ENCODE assay signal across 8 mouse cellular contexts in genomic region chr13:15707481-15707881, GRCm38 (mm10).
DNase-seq lines count a peak whose midpoint lies in the region; ATAC-seq lines count a peak whose summit lies in the region.

No protein-coding gene starts in this region.

- H3K9ac ChIP-seq in heart, embryonic 12.5 days: no peak overlapping the region
- no peak overlapping the region for H3K9ac ChIP-seq in heart, embryonic 14.5 days (ENCODE audit: low read length)

- H3K27me3 ChIP-seq in heart, embryonic 12.5 days (replicated peaks): no peaks in the 10 kb centered on the region
- H3K27me3 ChIP-seq in heart, embryonic 14.5 days (ENCODE audit: control insufficient read depth, insufficient read depth, low read length): no peaks in the 10 kb centered on the region

- H3K4me3 ChIP-seq in heart, embryonic 12.5 days: no peak overlapping the region
- no peak overlapping the region for H3K4me3 ChIP-seq in heart, embryonic 14.5 days (ENCODE audit: control insufficient read depth in 1 of 2, insufficient read depth in 1 of 2, low read depth in 1 of 2, low read length in 2 of 2)

- no peak overlapping the region for H3K4me2 ChIP-seq in heart, embryonic 12.5 days
- H3K4me2 ChIP-seq in heart, embryonic 14.5 days (ENCODE audit: low read length): 0 out of 2 replicates have a peak overlapping the region, but pooled peaks have one; percentile 21

- H3K4me1 ChIP-seq in heart, embryonic 12.5 days (replicated peaks): peaks cover 11% of the 10 kb centered on the region
- H3K4me1 ChIP-seq in heart, embryonic 14.5 days (ENCODE audit: control insufficient read depth in 2 of 2, insufficient read depth in 2 of 2, low read length in 2 of 2): peaks cover 7 to 11% of the 10 kb centered on the region in 2 experiments; a peak in 3 of 4 replicates

- no peaks in the 10 kb centered on the region for H3K36me3 ChIP-seq in heart, embryonic 12.5 days
- no peaks in the 10 kb centered on the region for H3K36me3 ChIP-seq in heart, embryonic 14.5 days (ENCODE audit: control insufficient read depth, insufficient read depth, low read length)

- H3K9me3 ChIP-seq in heart, embryonic 12.5 days (replicated peaks): no peaks in the 10 kb centered on the region
- no peaks in the 10 kb centered on the region for H3K9me3 ChIP-seq in heart, embryonic 14.5 days (ENCODE audit: control insufficient read depth, low read length)

- peak; percentile 55; the same call in 1 of the 2 replicates for ATAC-seq in heart, embryonic 12.5 days (ENCODE audit: insufficient number of reproducible peaks, low FRiP score)
- ATAC-seq in heart, embryonic 14.5 days (ENCODE audit: insufficient number of reproducible peaks, insufficient read depth, low FRiP score, low read depth): no peak
- no peak for ATAC-seq in monocyte, adult 5-6 weeks (replicated peaks; ENCODE audit: insufficient number of reproducible peaks, low FRiP score, low TSS enrichment, poor library complexity, severe bottlenecking)

- DNase-seq in heart, adult 8-10 months (ENCODE audit: low spot score): no peak
- DNase-seq in adrenal gland, postnatal 25 days: peak; percentile 24
- DNase-seq in lung, postnatal 4 days: peak; percentile 10 to 32
- DNase-seq in c-Kit-positive CD71-positive TER-119-positive erythroid progenitor cells, embryonic 14.5 days (ENCODE audit: low spot score): no peak
- DNase-seq in ovary, postnatal 14 days (ENCODE audit: low spot score): no peak

- 21% methylated on average over 4 of the region's 4 CpGs for WGBS in heart, embryonic 12.5 days
- WGBS in heart, embryonic 14.5 days: 24% methylated on average over 4 of the region's 4 CpGs

- no peak overlapping the region for H3K27ac ChIP-seq in heart, embryonic 12.5 days (ENCODE audit: poor library complexity, severe bottlenecking)
- H3K27ac ChIP-seq in heart, embryonic 14.5 days (replicated peaks in 1 of 2; ENCODE audit: control insufficient read depth in 1 of 2, insufficient read depth in 1 of 2, low read depth in 2 of 2, low read length in 2 of 2): no peak overlapping the region; a peak in 1 of 4 replicates

Comparison
In these comparisons a context has a peak if more than half of its experiments do, and no peak if none do; other contexts are left out.
1. DNase-seq: peak in adrenal gland, postnatal 25 days (single experiment) and lung, postnatal 4 days (2 of 2); none in heart, adult 8-10 months (single experiment), c-Kit-positive CD71-positive TER-119-positive erythroid progenitor cells, embryonic 14.5 days (single experiment) and ovary, postnatal 14 days (single experiment).